Mouse (Mus musculus) hindbrain, embryonic 14.5 days (tissue): ENCODE data around the gene St6galnac1. TPM values are rescaled to one million over a fixed set of nuclear protein-coding genes. Genes with fewer than 3 reads are reported as not detected.
A peak's percentile ranks its signal among the peaks of the same experiment; 100 is the strongest.

ENCODE experiments used
- ATAC-seq: fragments of 200-750 bp; cut with Nextera tagmentation; 2 replicates; pipeline ENCODE4 v1.8.0; 2017; ENCODE audit warnings: moderate number of reproducible peaks, mild to moderate bottlenecking, moderate TSS enrichment, moderate library complexity; ENCODE audit not compliant: low FRiP score
- DNase-seq: peaks from one replicate; pipeline ENCODE4 v3.0.0-alpha.2; 2015; ENCODE audit warnings: low spot score
- H3K27ac ChIP-seq: fragments of 300-500 bp; sonication (generic); 2 replicates; pipeline ENCODE4 v1.5.1; 2014; ENCODE audit warnings: mild to moderate bottlenecking, moderate library complexity
- H3K27me3 ChIP-seq: fragments of 300-500 bp; sonication (generic); 2 replicates; pipeline ENCODE4 v1.6.1; 2014; ENCODE audit warnings: mild to moderate bottlenecking, low read length, mixed read lengths; ENCODE audit not compliant: control insufficient read depth, insufficient read depth
- H3K36me3 ChIP-seq: fragments of 300-500 bp; sonication (generic); replicated peaks from 2 replicates; pipeline ENCODE4 v1.6.1; 2014; ENCODE audit not compliant: control insufficient read depth, insufficient read depth
- H3K4me1 ChIP-seq: fragments of 300-500 bp; sonication (generic); replicated peaks from 2 replicates; pipeline ENCODE4 v1.6.1; 2014; ENCODE audit warnings: antibody characterized with exemption, low read length, mixed read lengths; ENCODE audit not compliant: control insufficient read depth, insufficient read depth
- H3K4me2 ChIP-seq: fragments of 300-500 bp; sonication (generic); replicated peaks from 2 replicates; pipeline ENCODE4 v1.6.1; 2014; ENCODE audit warnings: mild to moderate bottlenecking, moderate library complexity
- H3K4me3 ChIP-seq: fragments of 300-500 bp; sonication (generic); replicated peaks from 2 replicates; pipeline ENCODE4 v1.5.1; 2014; ENCODE audit warnings: mild to moderate bottlenecking, low read length
- H3K9ac ChIP-seq: fragments of 300-500 bp; sonication (generic); 2 replicates; pipeline ENCODE4 v1.6.1; 2014
- H3K9me3 ChIP-seq: fragments of 300-500 bp; sonication (generic); 2 replicates; pipeline ENCODE4 v1.6.1; 2016; ENCODE audit warnings: low read length; ENCODE audit not compliant: control insufficient read depth
- WGBS: fragments of 180-500 bp; shearing (Covaris S2); extraction: QIAGEN DNeasy Blood & Tissue Kit; methylation state at CpG from one replicate; pipeline ENCODE4 v1.1.7; 2014; 5-methylcytosine and 5-hydroxymethylcytosine counted together
- polyA plus RNA-seq: library from polyadenylated mRNA; unstranded; fragments of >200 nt; fragmentation: Nextera tagmentation; extraction: Ambion mirVana; gene quantifications from 2 replicates; pipeline ENCODE4 v1.2.1, GENCODE M21; 2014

St6galnac1 gene
- polyA plus RNA-seq, 1 experiment from 2014 or later, result not detected

DNA sequence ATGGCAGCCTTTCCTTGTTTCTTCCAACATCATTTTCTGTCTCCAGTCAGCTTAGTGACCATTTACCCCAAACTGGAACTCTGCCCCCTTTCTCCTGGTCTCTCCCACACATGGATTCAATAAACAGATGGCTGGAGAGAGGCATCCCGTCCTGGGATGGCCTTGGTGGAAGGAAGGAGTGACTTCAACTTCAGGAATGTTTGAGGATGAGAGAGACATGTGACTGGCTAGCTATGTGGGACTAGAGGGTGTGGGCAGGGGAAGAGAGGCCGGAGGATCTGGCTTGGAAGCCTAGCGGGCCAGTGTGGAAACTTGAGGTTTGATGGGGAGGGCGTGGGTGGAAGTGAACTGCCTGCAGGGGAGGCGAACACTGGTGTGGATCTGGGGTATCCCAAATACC lies 41.5 kb upstream of the St6galnac1 start:
- H3K36me3 ChIP-seq, result no peaks in the 10 kb centered on the region
- no peak overlapping the region for H3K9ac ChIP-seq
- H3K4me3 ChIP-seq, result no peak overlapping the region
- peaks cover 41% of the 10 kb centered on the region for H3K4me1 ChIP-seq
- no peaks in the 10 kb centered on the region for H3K9me3 ChIP-seq
- H3K4me2 ChIP-seq, result no peak overlapping the region
- no peaks in the 10 kb centered on the region for H3K27me3 ChIP-seq
- DNase-seq (no peak), ATAC-seq (no peak)
- WGBS, result 95% methylated on average over 5 of the region's 5 CpGs
- H3K27ac ChIP-seq, result no peak overlapping the region

DNA sequence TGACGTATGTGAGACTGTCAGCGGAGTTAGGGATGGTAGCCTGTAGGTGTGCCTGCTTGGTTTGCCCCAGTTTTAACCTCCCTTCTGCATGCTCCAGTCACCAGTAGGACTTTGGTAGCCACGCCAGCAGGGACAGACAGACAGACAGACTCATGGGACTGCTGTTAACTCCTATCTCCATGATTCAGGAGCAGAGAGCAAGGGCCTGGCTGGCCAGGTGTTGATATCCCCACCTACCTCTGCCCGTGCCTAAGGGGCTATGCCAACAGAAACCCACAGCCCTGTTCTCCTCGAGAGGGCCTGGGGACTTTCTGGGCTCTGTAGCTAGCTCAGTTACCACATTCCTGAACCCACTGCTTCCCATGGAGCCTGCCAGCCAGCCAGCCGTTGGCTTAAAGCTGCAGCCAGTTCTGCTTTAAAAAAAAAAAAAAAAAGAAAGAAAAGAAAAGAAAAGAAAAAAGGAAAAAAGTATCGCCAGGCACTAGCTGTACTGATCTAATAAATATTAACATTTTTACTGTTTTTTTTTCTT lies 39.6 kb upstream of the St6galnac1 start:
- peak overlapping the region; percentile 100 for H3K27ac ChIP-seq
- H3K9ac ChIP-seq, result peak overlapping the region; percentile 13; the same call in 1 of the 2 replicates
- no peaks in the 10 kb centered on the region for H3K27me3 ChIP-seq
- no peak overlapping the region for H3K4me3 ChIP-seq
- H3K9me3 ChIP-seq, result no peaks in the 10 kb centered on the region
- peaks cover 55% of the 10 kb centered on the region for H3K4me1 ChIP-seq
- no peak for DNase-seq
- 18% methylated on average over 7 of the region's 7 CpGs for WGBS
- H3K4me2 ChIP-seq, result peak overlapping the region; percentile 22
- ATAC-seq, result no peak
- no peaks in the 10 kb centered on the region for H3K36me3 ChIP-seq

- peak overlapping the region; percentile 22 for H3K4me2 ChIP-seq
These were observed 39.0 kb upstream of the St6galnac1 start for GRCm38 (mm10) chr11:116814076-116814883.

DNA sequence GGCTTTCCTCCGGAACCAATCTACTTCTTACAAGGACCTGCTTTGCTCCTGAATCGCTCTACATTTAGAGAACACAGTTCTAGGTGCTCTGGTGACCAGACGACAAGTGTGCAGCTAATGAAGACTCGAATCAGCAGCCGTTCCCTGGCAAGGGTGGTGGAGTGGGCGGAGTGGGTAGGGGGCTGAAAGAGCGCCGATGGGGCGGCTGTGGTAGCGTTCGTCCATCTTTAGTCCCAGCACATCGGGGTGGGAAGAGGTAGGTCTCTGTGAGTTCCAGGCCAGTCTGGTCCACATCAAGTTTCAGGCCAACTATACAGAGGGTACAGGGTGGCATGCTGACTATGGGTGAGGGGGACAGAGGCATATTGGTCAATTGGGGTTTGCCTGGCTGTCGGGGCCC lies 38.3 kb upstream of the St6galnac1 start:
- Histone ChIP-seq H3K36me3 (no peaks in the 10 kb centered on the region), H3K9ac (0 out of 2 replicates have a peak overlapping the region, but pooled peaks have one; percentile 28), H3K4me2 (peak overlapping the region; percentile 22), H3K27ac (peak overlapping the region; percentile 100), H3K9me3 (no peaks in the 10 kb centered on the region), H3K4me3 (no peak overlapping the region), H3K4me1 (peaks cover 60% of the 10 kb centered on the region), H3K27me3 (no peaks in the 10 kb centered on the region)
- ATAC-seq, result no peak
- no peak for DNase-seq
- WGBS, result 50% methylated on average over 13 of the region's 13 CpGs

More at GRCm38 (mm10) chr11:116814076-116814883, 39.0 kb upstream of the St6galnac1 start:
- Histone ChIP-seq H3K36me3 (no peaks in the 10 kb centered on the region), H3K9ac (peak overlapping the region; percentile 13), H3K9me3 (no peaks in the 10 kb centered on the region), H3K27ac (peak overlapping the region; percentile 100), H3K4me1 (peaks cover 60% of the 10 kb centered on the region), H3K4me3 (no peak overlapping the region), H3K27me3 (no peaks in the 10 kb centered on the region)
- 3% methylated on average over 20 of the region's 20 CpGs for WGBS
- no peak for ATAC-seq
- DNase-seq, result peak; percentile 63

GRCm38 (mm10) chr11:116812793-116813529 lies 37.7 kb upstream of the St6galnac1 start:
- peak; percentile 18; the same call in 1 of the 2 replicates for ATAC-seq

GRCm38 (mm10) chr11:116810983-116811901 lies 35.9 kb upstream of the St6galnac1 start:
- Histone ChIP-seq H3K9me3 (no peaks in the 10 kb centered on the region), H3K4me3 (peak overlapping the region; percentile 24), H3K36me3 (no peaks in the 10 kb centered on the region), H3K4me1 (peaks cover 66% of the 10 kb centered on the region), H3K27ac (peak overlapping the region; percentile 100), H3K4me2 (peak overlapping the region; percentile 76), H3K9ac (peak overlapping the region; percentile 71), H3K27me3 (no peaks in the 10 kb centered on the region)
- WGBS, result 1% methylated on average over 30 of the region's 32 CpGs
- DNase-seq (peak; percentile 90), ATAC-seq (peak; percentile 93)

More at GRCm38 (mm10) chr11:116812793-116813529, 37.7 kb upstream of the St6galnac1 start:
- H3K9me3 ChIP-seq, result no peaks in the 10 kb centered on the region
- peak overlapping the region; percentile 100 for H3K27ac ChIP-seq
- 28% methylated on average over 21 of the region's 21 CpGs for WGBS
- H3K4me2 ChIP-seq, result peak overlapping the region; percentile 8; the same call in 1 of the 2 replicates
- H3K9ac ChIP-seq, result 0 out of 2 replicates have a peak overlapping the region, but pooled peaks have one; percentile 28
- no peaks in the 10 kb centered on the region for H3K36me3 ChIP-seq
- H3K4me3 ChIP-seq, result no peak overlapping the region
- H3K27me3 ChIP-seq, result no peaks in the 10 kb centered on the region
- peaks cover 65% of the 10 kb centered on the region for H3K4me1 ChIP-seq
- peak; percentile 74 for DNase-seq

DNA sequence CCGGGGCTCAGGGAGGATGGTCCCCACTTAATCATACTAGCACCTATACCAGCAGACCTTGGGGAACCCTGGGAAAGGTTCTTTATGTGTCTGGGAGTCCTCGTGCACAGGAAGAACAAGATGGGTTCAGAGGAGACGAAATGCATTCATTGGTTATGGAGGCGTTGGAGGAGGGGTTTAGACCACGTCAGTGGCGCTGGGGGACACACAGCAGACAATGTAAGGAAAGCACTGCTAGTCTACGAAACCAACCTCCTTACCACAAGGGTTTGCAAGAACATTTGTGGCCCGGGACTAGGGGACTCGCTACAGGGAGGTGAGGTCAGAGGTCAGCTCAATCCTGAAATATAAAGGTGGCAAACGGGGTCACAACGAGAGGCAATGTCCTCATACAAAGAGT lies 35.2 kb upstream of the St6galnac1 start:
- Histone ChIP-seq H3K4me3 (peak overlapping the region; percentile 24), H3K36me3 (no peaks in the 10 kb centered on the region), H3K4me2 (peak overlapping the region; percentile 76), H3K27me3 (no peaks in the 10 kb centered on the region), H3K27ac (peak overlapping the region; percentile 100), H3K4me1 (peaks cover 66% of the 10 kb centered on the region), H3K9ac (peak overlapping the region; percentile 71), H3K9me3 (no peaks in the 10 kb centered on the region)
- DNase-seq (peak; percentile 72), ATAC-seq (no peak)
- WGBS, result 20% methylated on average over 11 of the region's 11 CpGs

- peaks cover 57% of the 10 kb centered on the region for H3K4me1 ChIP-seq
- no peak overlapping the region for H3K4me3 ChIP-seq
- 81% methylated on average over 8 of the region's 8 CpGs for WGBS
- H3K4me2 ChIP-seq, result no peak overlapping the region
- no peaks in the 10 kb centered on the region for H3K9me3 ChIP-seq
- 0 out of 2 replicates have a peak overlapping the region, but pooled peaks have one; percentile 71 for H3K9ac ChIP-seq
- no peaks in the 10 kb centered on the region for H3K36me3 ChIP-seq
- H3K27ac ChIP-seq, result peak overlapping the region; percentile 100
- no peaks in the 10 kb centered on the region for H3K27me3 ChIP-seq
- ATAC-seq (no peak), DNase-seq (no peak)
These were observed 34.2 kb upstream of the St6galnac1 start for GRCm38 (mm10) chr11:116809520-116809919.
